Mouse (Mus musculus) Patski (cell line): ENCODE results near the gene Robo1. TPM values are rescaled to one million over a fixed set of nuclear protein-coding genes. Genes with fewer than 3 reads are reported as not detected.

ENCODE experiments used
- ATAC-seq: fragments of 100-300 bp; one replicate; pipeline ENCODE4 v1.8.0; 2021
- CTCF ChIA-PET: fragments of 350-600 bp; sonication (Branson Sonifier 250); formaldehyde crosslinking; loops from one replicate; lab custom pipeline; 2022; ENCODE audit warnings: inconsistent platforms; lab: Charles Lee
- POLR2A ChIA-PET: fragments of 350-600 bp; sonication (Branson Sonifier 250); formaldehyde crosslinking; loops from one replicate; lab custom pipeline; 2022; ENCODE audit warnings: antibody characterized with exemption, inconsistent platforms; lab: Charles Lee
- DNase-seq: peaks from one replicate; pipeline ENCODE4 v3.0.0-alpha.2; 2011; ENCODE audit warnings: low read depth, low spot score
- H3K27me3 ChIP-seq: fragments of 371-371 bp; one replicate; pipeline ENCODE4 v1.5.1; 2021
- CTCF ChIP-seq: fragments of 100-300 bp; IDR thresholded peaks from one replicate; pipeline ENCODE4 v1.5.1; 2021
- in situ Hi-C: fragments of 300-500 bp; cut with MboI; formaldehyde crosslinking; loops from 3 replicates; pipeline ENCODE4 v1.11.1; 2018; ENCODE audit warnings: low pct_unique_long_range_greater_than_20kb, mixed read lengths
- polyA plus RNA-seq: library from polyadenylated mRNA; unstranded; gene quantifications from one replicate; pipeline ENCODE4 v1.2.3, GENCODE M21; 2021

Robo1 gene
- polyA plus RNA-seq, 1 experiment from 2014 or later: not detected

DNA sequence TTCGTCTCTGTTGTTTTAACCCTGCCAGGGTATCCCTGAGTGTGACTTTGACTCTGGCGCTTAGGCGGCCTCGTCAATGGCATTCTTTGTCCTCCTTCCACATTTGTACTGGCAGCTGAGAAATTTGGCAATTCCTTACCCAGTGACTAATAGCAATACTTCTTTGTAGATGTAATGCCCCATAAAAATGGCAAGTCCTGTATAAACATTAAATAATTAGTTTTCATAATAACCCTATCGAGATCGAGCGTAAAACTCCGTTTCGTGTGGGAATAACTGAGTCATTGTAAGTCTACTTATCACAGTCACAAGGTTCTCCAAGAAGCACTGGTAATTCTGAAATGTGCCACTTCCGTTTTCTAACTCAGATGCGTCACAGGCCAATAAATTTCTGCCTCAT lies 589.0 kb downstream of the Robo1 start:
- CTCF ChIA-PET: no interaction called here
- ATAC-seq: no peak
- no peak for DNase-seq
- POLR2A ChIA-PET: no interaction called here
- no peak for TF ChIP-seq CTCF
- in situ Hi-C loops: no loop called here
- peaks cover 5% of the 10 kb centered on the region for H3K27me3 ChIP-seq

GRCm38 (mm10) chr16:72908895-72909294 lies 600.8 kb downstream of the Robo1 start:
- H3K27me3 ChIP-seq: peaks cover 10% of the 10 kb centered on the region
- no peak for TF ChIP-seq CTCF
- in situ Hi-C loops: no loop called here
- DNase-seq: no peak
- ATAC-seq: no peak
- ChIA-PET POLR2A (no interaction called here), CTCF (no interaction called here)

DNA sequence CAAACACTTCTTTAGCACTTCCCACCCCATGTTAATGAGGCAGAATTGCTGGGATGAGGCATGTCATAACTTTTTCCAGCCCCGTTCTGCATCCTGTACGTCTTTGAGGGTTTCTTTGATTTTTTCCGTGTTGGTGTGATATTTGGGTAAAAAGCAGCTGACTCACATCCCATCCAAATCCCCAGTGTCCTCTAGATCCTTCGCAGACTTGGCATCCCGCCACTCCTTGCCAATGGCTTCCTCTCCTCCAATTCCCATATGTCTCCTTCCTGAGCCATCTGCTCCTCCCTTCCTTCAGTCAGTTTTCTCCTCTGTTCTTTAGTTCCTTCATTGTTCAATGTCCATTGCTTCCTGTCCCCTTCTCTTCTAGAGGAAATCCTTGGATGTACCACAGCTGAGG lies 605.0 kb downstream of the Robo1 start:
- ChIA-PET POLR2A (no interaction called here), CTCF (no interaction called here)
- in situ Hi-C loops: no loop called here
- no peak for ATAC-seq
- no peak for DNase-seq
- H3K27me3 ChIP-seq: no peaks in the 10 kb centered on the region
- no peak for TF ChIP-seq CTCF

DNA sequence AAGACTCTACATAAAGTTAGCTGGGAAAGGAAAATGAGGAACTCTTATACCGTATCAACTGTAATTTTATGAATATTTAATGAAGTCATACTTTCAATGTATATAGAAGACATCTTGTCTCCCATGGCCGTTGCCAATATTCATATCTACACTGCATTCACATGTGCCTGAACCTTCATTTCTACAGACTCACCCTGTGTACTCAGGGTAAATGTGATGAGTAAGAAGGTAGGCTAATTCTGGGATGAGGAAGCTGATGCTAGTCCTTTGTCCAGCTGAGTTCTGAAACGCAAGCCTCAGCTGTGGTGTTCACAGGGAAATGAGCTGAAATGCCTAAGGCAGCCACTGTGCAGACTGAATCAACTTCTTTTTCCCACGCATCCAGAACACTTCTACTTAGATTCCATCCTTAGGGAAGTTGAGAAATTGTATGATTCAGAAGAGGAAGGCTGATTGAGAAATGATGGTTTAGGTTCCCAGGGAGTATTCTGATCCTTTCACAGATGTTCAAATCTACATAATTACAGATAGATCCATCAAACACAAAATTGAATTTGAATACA lies 606.0 kb downstream of the Robo1 start:
- no peak for DNase-seq
- CTCF ChIA-PET: no interaction called here
- POLR2A ChIA-PET: no interaction called here
- in situ Hi-C loops: no loop called here
- no peak for TF ChIP-seq CTCF
- ATAC-seq: no peak
- no peaks in the 10 kb centered on the region for H3K27me3 ChIP-seq

DNA sequence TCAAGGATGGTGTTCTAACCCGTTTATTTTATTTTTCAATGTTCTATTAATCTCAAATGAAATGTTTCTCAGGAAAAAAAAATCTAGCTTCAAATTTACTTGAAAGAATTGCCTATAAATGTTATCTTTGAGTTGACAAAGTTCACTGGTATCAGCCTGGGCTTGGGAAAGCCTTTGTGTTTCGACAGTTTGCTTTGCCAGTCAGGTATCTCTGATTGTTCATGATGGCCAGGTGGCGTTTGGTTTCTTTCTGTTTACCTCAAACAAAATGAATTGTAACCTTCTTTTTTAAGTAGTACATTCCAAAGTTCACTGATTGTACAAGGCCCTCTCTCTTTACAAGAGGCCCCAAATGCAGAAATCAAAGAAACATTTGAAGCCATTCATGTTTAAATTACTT lies 611.9 kb downstream of the Robo1 start:
- ATAC-seq: no peak
- ChIA-PET POLR2A (no interaction called here), CTCF (no interaction called here)
- in situ Hi-C loops: no loop called here
- DNase-seq: no peak
- TF ChIP-seq CTCF: no peak
- H3K27me3 ChIP-seq: no peaks in the 10 kb centered on the region

DNA sequence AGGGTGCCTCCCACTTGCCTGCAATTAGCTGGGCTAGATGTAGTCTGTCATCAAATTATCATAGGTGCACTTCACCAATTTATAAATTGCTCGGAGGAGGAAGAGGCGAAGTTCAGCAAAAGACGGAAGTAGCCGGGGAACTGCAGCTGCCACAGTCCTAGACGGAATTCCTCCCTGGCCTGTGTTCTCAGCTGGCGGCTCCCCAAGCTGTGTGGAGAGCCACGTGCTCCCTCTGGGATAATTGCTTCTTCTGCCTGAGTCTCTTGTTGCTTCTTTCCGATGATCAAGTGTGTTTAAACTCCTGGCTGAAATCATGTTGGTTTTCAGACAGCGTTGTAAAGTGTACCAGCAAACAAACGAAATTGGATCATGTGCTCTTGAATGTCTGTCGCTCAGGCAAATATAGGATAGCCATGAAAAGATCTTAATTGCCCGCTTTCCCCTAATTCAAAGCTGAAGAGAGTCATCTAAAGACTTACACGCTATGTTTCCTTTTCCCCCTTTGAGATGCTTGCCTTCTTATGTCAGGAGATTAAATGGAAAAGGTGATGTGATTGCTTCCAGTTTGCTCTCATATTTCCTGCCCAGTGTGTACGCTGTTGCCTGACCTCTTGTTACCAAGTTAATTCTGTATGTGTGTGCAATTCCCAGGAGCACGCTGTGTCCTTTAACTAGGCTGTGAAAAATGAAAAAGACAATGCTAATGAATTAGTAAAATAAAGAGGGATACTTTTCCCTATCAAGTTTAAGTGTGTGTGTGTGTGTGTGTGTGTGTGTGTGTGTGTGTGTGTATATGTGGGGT lies 616.5 kb downstream of the Robo1 start:
- DNase-seq (no peak), ATAC-seq (no peak)
- in situ Hi-C loops: no loop called here
- peaks cover 6% of the 10 kb centered on the region for H3K27me3 ChIP-seq
- no peak for TF ChIP-seq CTCF
- CTCF ChIA-PET: no interaction called here
- POLR2A ChIA-PET: no interaction called here

DNA sequence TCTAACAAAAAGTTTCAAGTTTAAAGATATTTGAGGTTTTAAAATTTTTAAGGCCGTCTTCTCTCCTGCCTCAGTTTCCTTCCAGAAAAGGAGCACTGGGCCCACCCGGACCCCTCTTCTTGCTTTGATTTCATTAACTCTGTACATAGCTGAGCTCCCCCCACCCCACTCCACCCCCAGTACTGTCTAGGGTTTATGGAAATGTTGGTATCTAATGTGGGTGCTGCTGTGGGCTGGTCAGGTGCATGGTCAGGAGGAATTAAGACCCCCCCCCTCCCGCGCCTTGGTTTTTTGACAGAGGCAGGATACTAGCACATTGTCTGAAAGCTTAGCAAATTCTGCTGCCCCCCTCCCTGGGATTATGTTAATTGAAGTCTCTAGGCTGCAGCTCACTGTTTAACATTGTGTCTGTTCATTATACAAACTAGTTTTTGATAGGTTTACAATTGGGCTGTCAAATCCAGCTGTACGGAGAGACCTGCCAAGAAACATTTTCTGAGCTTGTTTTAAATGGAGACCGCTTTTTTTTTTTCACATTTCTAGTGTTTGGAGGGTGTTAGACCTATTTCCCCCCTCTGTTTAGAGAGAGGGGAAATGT lies 620.5 kb downstream of the Robo1 start:
- ChIA-PET POLR2A (no interaction called here), CTCF (no interaction called here)
- in situ Hi-C loops: no loop called here
- H3K27me3 ChIP-seq: peaks cover 6% of the 10 kb centered on the region
- TF ChIP-seq CTCF: no peak
- ATAC-seq (no peak), DNase-seq (no peak)

GRCm38 (mm10) chr16:72930871-72931270 lies 622.8 kb downstream of the Robo1 start:
- DNase-seq: no peak
- no peaks in the 10 kb centered on the region for H3K27me3 ChIP-seq
- ChIA-PET CTCF (no interaction called here), POLR2A (no interaction called here)
- no peak for TF ChIP-seq CTCF
- in situ Hi-C loops: no loop called here
- no peak for ATAC-seq

DNA sequence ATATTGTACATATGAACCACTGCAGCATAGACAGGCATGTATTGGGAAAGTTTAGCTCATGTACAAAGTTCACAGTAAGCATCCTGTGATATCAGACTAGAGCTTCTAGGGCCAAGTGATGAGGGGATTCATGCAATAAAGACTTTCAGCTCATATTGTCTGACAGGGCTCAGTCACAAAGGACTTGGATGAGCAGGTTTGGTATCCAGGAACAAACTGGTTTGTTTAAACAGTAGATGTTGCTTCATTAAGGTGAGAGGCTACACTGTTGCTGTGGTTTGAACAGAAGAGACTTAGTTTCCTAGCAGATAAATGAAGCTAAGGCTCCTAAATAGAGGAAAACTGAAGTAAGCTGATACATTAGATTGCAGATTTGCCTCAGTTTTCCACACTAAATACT lies 626.8 kb downstream of the Robo1 start:
- ChIA-PET POLR2A (no interaction called here), CTCF (no interaction called here)
- ATAC-seq: no peak
- DNase-seq: no peak
- H3K27me3 ChIP-seq: no peaks in the 10 kb centered on the region
- in situ Hi-C loops: no loop called here
- TF ChIP-seq CTCF: no peak

DNA sequence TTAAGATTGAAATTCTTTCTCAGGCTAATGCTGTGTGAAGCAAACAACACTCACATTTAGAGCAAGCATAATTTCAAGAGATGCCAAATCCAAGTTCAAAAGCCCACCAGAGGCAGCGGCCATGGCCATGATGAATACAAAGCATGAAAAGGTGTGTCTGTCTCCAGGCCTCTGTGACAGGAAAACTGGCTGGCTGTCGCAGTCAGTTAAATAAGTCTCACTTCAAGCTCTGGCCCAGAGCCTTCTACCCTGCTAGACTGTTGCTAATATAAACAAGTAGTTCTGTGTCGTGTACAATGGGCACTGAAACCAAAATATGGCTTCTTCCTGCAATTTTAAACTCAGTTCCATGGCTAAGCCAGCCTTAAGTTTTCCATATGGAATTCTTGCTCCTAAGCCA lies 629.1 kb downstream of the Robo1 start:
- no peaks in the 10 kb centered on the region for H3K27me3 ChIP-seq
- DNase-seq: no peak
- ChIA-PET POLR2A (no interaction called here), CTCF (no interaction called here)
- TF ChIP-seq CTCF: no peak
- no peak for ATAC-seq
- in situ Hi-C loops: no loop called here

DNA sequence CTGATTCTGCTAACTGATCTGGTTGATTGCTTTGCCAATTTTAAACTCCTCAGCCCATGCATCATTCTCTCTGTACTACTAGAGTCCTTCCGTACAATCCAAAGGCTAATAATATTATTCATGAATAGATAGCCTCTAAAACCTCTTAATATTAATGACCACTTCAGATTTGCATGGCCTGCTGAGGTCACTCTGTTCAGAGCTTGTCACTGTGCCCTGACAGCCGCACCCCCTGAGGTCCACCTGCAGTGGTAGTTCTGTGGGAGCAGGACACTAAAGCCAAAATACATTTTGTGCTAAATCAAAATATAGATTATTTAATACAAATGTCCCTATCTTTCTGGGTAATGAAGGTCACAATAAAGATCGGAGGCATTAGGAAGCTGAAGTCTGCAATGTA lies 631.8 kb downstream of the Robo1 start:
- ATAC-seq (no peak), DNase-seq (no peak)
- H3K27me3 ChIP-seq: no peaks in the 10 kb centered on the region
- in situ Hi-C loops: no loop called here
- no peak for TF ChIP-seq CTCF
- ChIA-PET POLR2A (no interaction called here), CTCF (no interaction called here)
